Mouse (Mus musculus) myocyte (in vitro differentiated cells): ENCODE measurements at regions not wholly inside any gene's neighbourhood (a gene's known extent, or its start where the extent isn't known, plus 50 kb on each side); places are given as distances from the start of the nearest gene placed in this dataset.

Experiments used
- POLR2A ChIP-seq: IDR thresholded peaks from one replicate; pipeline ENCODE4 v1.6.1; 2011; ENCODE audit warnings: low read depth, mild to moderate bottlenecking, control low read depth, moderate library complexity; ENCODE audit not compliant: insufficient read length
- USF1 ChIP-seq: IDR thresholded peaks from one replicate; pipeline ENCODE4 v1.6.1; 2011; ENCODE audit warnings: low read depth, mild to moderate bottlenecking, control low read depth, moderate library complexity

GRCm38 (mm10) chr13:37654651-37655050, 123.5 kb upstream of the Rreb1 start:
- TF ChIP-seq USF1: no peak
- no peak for TF ChIP-seq POLR2A
